Mouse (Mus musculus) kidney, adult 2 months (tissue): ENCODE data around the gene Ksr2.

Experiments
- CTCF ChIP-seq: fragments of 200-500 bp; conservative IDR thresholded peaks from 2 replicates; pipeline ENCODE4 v1.5.1; 2011; ENCODE audit warnings: low read depth, mild to moderate bottlenecking, control low read depth, low read length, moderate library complexity, mixed read lengths; ENCODE audit not compliant: insufficient read depth, insufficient read length
- POLR2A ChIP-seq: fragments of 200-500 bp; IDR thresholded peaks from one replicate; pipeline ENCODE4 v1.6.1; 2011; ENCODE audit warnings: low read depth, low read length, control low read depth

GRCm38 (mm10) chr5:117493947-117494346 is 80.1 kb downstream of the Ksr2 start:
- peak; percentile 85 for TF ChIP-seq CTCF
- TF ChIP-seq POLR2A, result no peak
